Mouse (Mus musculus) hindbrain, embryonic 10.5 days (tissue): ENCODE measurements around the gene Stat3. TPM values are rescaled to one million over a fixed set of nuclear protein-coding genes. Genes with fewer than 3 reads are reported as not detected.

Experiments used
- DNase-seq: peaks from one replicate; pipeline ENCODE4 v3.0.0-alpha.2; 2017; ENCODE audit warnings: low spot score
- H3K27ac ChIP-seq: fragments of 300-500 bp; sonication (generic); 2 replicates; pipeline ENCODE4 v1.5.1; 2016; ENCODE audit warnings: mild to moderate bottlenecking, moderate library complexity
- H3K27me3 ChIP-seq: fragments of 300-500 bp; sonication (generic); 2 replicates; pipeline ENCODE4 v1.6.1; 2016; ENCODE audit warnings: mild to moderate bottlenecking; ENCODE audit not compliant: poor library complexity, insufficient read depth, severe bottlenecking
- H3K36me3 ChIP-seq: fragments of 300-500 bp; sonication (generic); 2 replicates; pipeline ENCODE4 v1.6.1; 2016; ENCODE audit warnings: mild to moderate bottlenecking, moderate library complexity
- H3K4me1 ChIP-seq: fragments of 300-500 bp; sonication (generic); replicated peaks from 2 replicates; pipeline ENCODE4 v1.6.1; 2016; ENCODE audit warnings: mild to moderate bottlenecking
- H3K4me3 ChIP-seq: fragments of 300-500 bp; sonication (generic); 2 replicates; pipeline ENCODE4 v1.5.1; 2016; ENCODE audit warnings: mild to moderate bottlenecking, moderate library complexity
- H3K9me3 ChIP-seq: fragments of 300-500 bp; sonication (generic); 2 replicates; pipeline ENCODE4 v1.6.1; 2016; ENCODE audit warnings: mild to moderate bottlenecking, moderate library complexity
- WGBS: fragments of 180-500 bp; shearing (Covaris S2); methylation state at CpG from one replicate; pipeline ENCODE4 v1.1.7; 2016; 5-methylcytosine and 5-hydroxymethylcytosine counted together
- polyA plus RNA-seq: library from polyadenylated mRNA; unstranded; fragments of >200 nt; fragmentation: Nextera tagmentation; extraction: Ambion mirVana; gene quantifications from 2 replicates; pipeline ENCODE4 v1.2.1, GENCODE M21; 2016

Stat3 gene
- polyA plus RNA-seq: 21.1 and 31.5 TPM in 2 replicates

GRCm38 (mm10) chr11:100939512-100940151 lies at the start of gene Stat3:
Gene Stat3, minus strand, starts transcription at chr11:100939540.
- peak within 1 kb of the TSS; percentile 96 for H3K27ac ChIP-seq
- WGBS: 2% methylated on average over 29 of the region's 29 CpGs

DNA sequence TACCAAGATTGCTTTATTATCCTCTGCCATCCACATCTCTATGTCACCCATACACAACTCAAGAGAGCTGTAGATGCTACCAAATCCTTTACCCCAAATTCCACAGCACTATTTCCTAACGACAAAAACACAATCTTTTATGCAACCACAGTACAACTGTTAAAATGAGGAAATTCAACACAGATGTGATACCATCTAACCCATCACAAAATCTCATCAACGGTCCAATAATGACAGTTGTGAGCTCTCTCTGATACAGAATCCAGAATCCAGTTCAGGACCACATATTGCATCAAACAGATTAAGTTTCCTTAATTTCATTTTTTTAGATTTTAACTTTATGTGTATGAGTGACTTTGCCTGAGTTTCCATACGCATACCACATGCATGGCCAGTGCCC lies 49.3 kb upstream of the Stat3 start:
- Histone ChIP-seq H3K4me1 (peaks cover 5% of the 10 kb centered on the region; the same call in 1 of the 2 replicates), H3K9me3 (no peaks in the 10 kb centered on the region), H3K27ac (no peak overlapping the region), H3K27me3 (no peaks in the 10 kb centered on the region), H3K4me3 (no peak overlapping the region), H3K36me3 (no peaks in the 10 kb centered on the region)
- DNase-seq: no peak
- WGBS: 85% methylated on average over 3 of the region's 3 CpGs

More at GRCm38 (mm10) chr11:100939512-100940151, at the start of gene Stat3:
- H3K4me3 ChIP-seq: peak within 1 kb of the TSS; percentile 79
- peak; percentile 100 for DNase-seq
- H3K9me3 ChIP-seq: no peaks in the 10 kb centered on the region
- H3K4me1 ChIP-seq: peaks cover 28% of the 10 kb centered on the region
- H3K36me3 ChIP-seq: no peaks in the 10 kb centered on the region
- no peaks in the 10 kb centered on the region; the same call in none of the 2 replicates for H3K27me3 ChIP-seq

GRCm38 (mm10) chr11:100985607-100986006 lies 46.3 kb upstream of the Stat3 start:
- Histone ChIP-seq H3K4me3 (no peak overlapping the region), H3K27ac (no peak overlapping the region), H3K9me3 (no peaks in the 10 kb centered on the region), H3K36me3 (no peaks in the 10 kb centered on the region), H3K4me1 (peaks cover 7% of the 10 kb centered on the region; the same call in 1 of the 2 replicates), H3K27me3 (peaks cover 22% of the 10 kb centered on the region)
- 54% methylated on average over 3 of the region's 3 CpGs for whole genome bisulfite sequencing
- no peak for DNase-seq

DNA sequence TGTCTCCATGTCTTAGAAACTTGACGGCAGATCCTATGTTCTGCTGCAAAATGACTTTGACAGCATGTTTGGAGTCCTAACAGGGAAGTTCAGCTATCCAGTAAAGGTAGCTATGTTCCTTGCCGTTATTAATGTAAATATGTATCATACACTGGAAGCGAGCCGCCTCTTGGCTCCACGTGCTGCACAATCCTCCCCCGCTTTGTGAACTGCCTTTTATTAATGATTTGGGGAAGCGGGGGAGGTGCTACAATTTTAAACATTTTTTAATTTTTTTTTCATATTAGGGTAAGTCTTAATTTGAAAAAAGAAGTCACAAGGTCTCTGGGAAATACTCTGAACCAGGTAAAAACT lies 44.4 kb upstream of the Stat3 start:
- WGBS: 82% methylated on average over 7 of the region's 7 CpGs
- H3K36me3 ChIP-seq: no peaks in the 10 kb centered on the region
- H3K27ac ChIP-seq: no peak overlapping the region
- H3K9me3 ChIP-seq: no peaks in the 10 kb centered on the region
- H3K27me3 ChIP-seq: peaks cover 25% of the 10 kb centered on the region
- H3K4me1 ChIP-seq: peaks cover 7% of the 10 kb centered on the region; the same call in 1 of the 2 replicates
- no peak for DNase-seq
- H3K4me3 ChIP-seq: peak overlapping the region; percentile 44; the same call in 1 of the 2 replicates

DNA sequence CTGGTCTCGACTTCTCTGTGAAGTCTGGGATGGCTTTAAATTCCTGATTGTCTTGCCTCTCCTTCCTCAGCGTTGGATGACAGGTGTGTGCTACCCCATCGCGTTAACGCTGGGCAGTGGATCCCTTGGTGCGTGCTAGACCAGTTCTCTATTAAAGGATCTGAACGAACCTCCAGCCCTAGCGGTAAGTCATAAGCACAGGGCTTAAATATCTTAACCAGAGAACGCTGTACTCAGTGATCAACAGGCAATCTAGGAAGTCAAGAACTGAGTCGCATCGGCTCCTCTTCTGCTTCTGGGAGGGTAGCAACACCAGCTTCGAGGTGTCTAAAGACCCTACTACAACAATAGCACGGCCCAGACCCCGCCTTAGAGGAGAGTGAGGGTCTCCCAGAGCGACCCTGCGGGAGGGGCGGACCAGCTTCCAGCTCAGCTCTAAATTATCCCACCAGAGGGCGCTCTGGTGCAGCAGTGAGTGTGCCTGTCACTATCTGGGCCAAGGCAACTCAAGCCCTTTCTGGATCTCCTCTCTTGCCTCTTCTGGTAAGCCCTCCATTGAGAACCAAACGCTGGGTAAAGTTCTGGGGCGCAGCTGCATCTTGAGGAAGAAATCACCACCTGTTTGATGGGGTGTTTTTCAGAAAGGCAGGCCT lies 43.9 kb upstream of the Stat3 start:
- Histone ChIP-seq H3K27me3 (peaks cover 25% of the 10 kb centered on the region), H3K27ac (no peak overlapping the region), H3K4me1 (peaks cover 7% of the 10 kb centered on the region; the same call in 1 of the 2 replicates), H3K36me3 (no peaks in the 10 kb centered on the region), H3K4me3 (peak overlapping the region; percentile 44), H3K9me3 (no peaks in the 10 kb centered on the region)
- DNase-seq: peak; percentile 87
- WGBS: 4% methylated on average over 20 of the region's 20 CpGs

GRCm38 (mm10) chr11:100982087-100982486 lies 42.7 kb upstream of the Stat3 start:
- H3K9me3 ChIP-seq: no peaks in the 10 kb centered on the region
- peaks cover 25% of the 10 kb centered on the region for H3K27me3 ChIP-seq
- peaks cover 7% of the 10 kb centered on the region; the same call in 1 of the 2 replicates for H3K4me1 ChIP-seq
- H3K36me3 ChIP-seq: no peaks in the 10 kb centered on the region
- no peak for DNase-seq
- no peak overlapping the region for H3K4me3 ChIP-seq
- H3K27ac ChIP-seq: no peak overlapping the region
- WGBS: 11% methylated on average over 8 of the region's 8 CpGs

DNA sequence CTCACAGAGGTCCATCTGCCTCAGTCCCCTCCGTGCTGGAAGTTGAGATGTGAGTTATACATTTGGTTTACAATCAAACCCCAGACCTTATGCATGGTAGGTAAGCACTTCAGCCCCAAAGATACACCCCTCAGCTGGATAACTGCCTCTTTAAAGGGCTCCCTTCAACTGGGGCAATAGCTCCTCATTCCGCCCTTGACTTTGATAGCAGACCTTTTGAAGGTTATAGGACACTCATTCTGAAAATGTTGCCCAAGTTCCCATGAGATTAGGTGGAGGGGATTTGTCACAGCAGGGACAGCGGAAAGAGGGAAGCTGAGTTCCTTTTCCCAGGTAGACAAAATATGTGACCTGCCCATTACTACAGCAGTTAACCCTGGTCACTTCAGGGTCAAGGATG lies 41.9 kb upstream of the Stat3 start:
- Histone ChIP-seq H3K27ac (no peak overlapping the region), H3K9me3 (no peaks in the 10 kb centered on the region), H3K36me3 (no peaks in the 10 kb centered on the region), H3K4me3 (no peak overlapping the region), H3K4me1 (peaks cover 7% of the 10 kb centered on the region; the same call in 1 of the 2 replicates), H3K27me3 (peaks cover 25% of the 10 kb centered on the region)
- no peak for DNase-seq
- 64% methylated on average over 3 of the region's 3 CpGs for WGBS

- Histone ChIP-seq H3K4me1 (peaks cover 7% of the 10 kb centered on the region; the same call in 1 of the 2 replicates), H3K36me3 (no peaks in the 10 kb centered on the region), H3K27me3 (peaks cover 25% of the 10 kb centered on the region), H3K27ac (no peak overlapping the region), H3K4me3 (no peak overlapping the region), H3K9me3 (no peaks in the 10 kb centered on the region)
- 79% methylated on average over 1 of the region's 1 CpGs for WGBS
- DNase-seq: no peak
Observed at GRCm38 (mm10) chr11:100980438-100980837, 41.1 kb upstream of the Stat3 start.

DNA sequence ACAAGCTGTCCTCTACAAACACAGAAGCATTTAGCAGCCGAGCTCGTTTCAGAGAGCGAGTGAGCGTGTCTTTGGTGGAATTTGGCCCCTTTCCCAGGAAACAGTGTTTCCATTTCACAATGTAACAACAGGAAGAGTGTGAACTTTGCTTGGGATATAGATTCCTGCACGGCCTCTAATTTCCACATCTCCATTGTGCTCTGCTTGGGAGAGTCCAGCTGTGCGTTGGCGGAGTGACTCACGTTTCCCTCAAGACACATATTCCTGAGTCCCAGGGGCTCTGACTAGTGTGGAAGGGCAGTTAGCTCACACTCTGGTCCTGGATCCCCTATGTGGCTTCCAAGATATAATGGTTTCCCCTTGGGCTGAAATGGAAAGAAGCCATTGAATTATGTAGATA lies 40.5 kb upstream of the Stat3 start:
- Histone ChIP-seq H3K4me3 (no peak overlapping the region), H3K4me1 (peaks cover 7% of the 10 kb centered on the region; the same call in 1 of the 2 replicates), H3K36me3 (no peaks in the 10 kb centered on the region), H3K27me3 (peaks cover 31% of the 10 kb centered on the region), H3K9me3 (no peaks in the 10 kb centered on the region), H3K27ac (no peak overlapping the region)
- 76% methylated on average over 8 of the region's 8 CpGs for WGBS
- DNase-seq: no peak

GRCm38 (mm10) chr11:100975241-100975640 lies 35.9 kb upstream of the Stat3 start:
- Histone ChIP-seq H3K36me3 (no peaks in the 10 kb centered on the region), H3K4me3 (no peak overlapping the region), H3K4me1 (peaks cover 7% of the 10 kb centered on the region), H3K27ac (no peak overlapping the region), H3K27me3 (peaks cover 54% of the 10 kb centered on the region), H3K9me3 (no peaks in the 10 kb centered on the region)
- 71% methylated on average over 7 of the region's 7 CpGs for WGBS
- no peak for DNase-seq

- Histone ChIP-seq H3K27ac (no peak overlapping the region), H3K27me3 (peaks cover 58% of the 10 kb centered on the region), H3K4me1 (peaks cover 15% of the 10 kb centered on the region), H3K9me3 (no peaks in the 10 kb centered on the region), H3K36me3 (no peaks in the 10 kb centered on the region), H3K4me3 (no peak overlapping the region)
- DNase-seq: no peak
- 77% methylated on average over 14 of the region's 14 CpGs for WGBS
Observed at GRCm38 (mm10) chr11:100974381-100974970, 35.1 kb upstream of the Stat3 start.

- Histone ChIP-seq H3K36me3 (no peaks in the 10 kb centered on the region), H3K9me3 (no peaks in the 10 kb centered on the region), H3K27ac (no peak overlapping the region), H3K4me1 (peaks cover 20% of the 10 kb centered on the region), H3K27me3 (peaks cover 70% of the 10 kb centered on the region), H3K4me3 (no peak overlapping the region)
- DNase-seq: no peak
- 92% methylated on average over 7 of the region's 7 CpGs for WGBS
Observed at GRCm38 (mm10) chr11:100973245-100973644, 33.9 kb upstream of the Stat3 start.

GRCm38 (mm10) chr11:100971455-100971854 lies 32.1 kb upstream of the Stat3 start:
- Histone ChIP-seq H3K36me3 (no peaks in the 10 kb centered on the region), H3K4me1 (peaks cover 20% of the 10 kb centered on the region), H3K4me3 (no peak overlapping the region), H3K27ac (no peak overlapping the region), H3K27me3 (peaks cover 88% of the 10 kb centered on the region), H3K9me3 (no peaks in the 10 kb centered on the region)
- WGBS: 66% methylated on average over 10 of the region's 10 CpGs
- DNase-seq: no peak
